14 mouse cellular contexts compared by ENCODE assay signal in genomic region chr6:100610182-100610581, GRCm38 (mm10).
DNase-seq lines count a peak whose midpoint lies in the region; ATAC-seq and TF ChIP-seq lines count a peak whose summit lies in the region.
"Had no signal": no experiment of that assay in that cellular context is flagged by ENCODE, and none has a peak within 500 bp of the region (broad histone marks: within the 10 kb centered on the region; RNA-seq: fewer than 3 reads in every experiment).

No protein-coding gene starts in this region.

- no peak overlapping the region for H3K4me3 ChIP-seq in forebrain, postnatal 0 days (ENCODE audit: low read depth, low read length)
- no peak overlapping the region for H3K4me3 ChIP-seq in forebrain, embryonic 15.5 days
- no peak overlapping the region for H3K4me3 ChIP-seq in CH12.LX (replicated peaks in 1 of 3; ENCODE audit: low read depth in 2 of 3, low read length in 2 of 3, poor library complexity in 1 of 3)
- H3K4me3 ChIP-seq in liver, embryonic 14.5 days (ENCODE audit: insufficient read depth in 1 of 2, low read depth in 2 of 2, low read length in 2 of 2) = no peak overlapping the region
- H3K4me3 ChIP-seq: forebrain, embryonic 13.5 days; heart, embryonic 15.5 days; intestine, embryonic 15.5 days; midbrain, embryonic 12.5 days; stomach, embryonic 15.5 days had no signal

- ATAC-seq in forebrain, postnatal 0 days = no peak
- no peak for ATAC-seq in forebrain, embryonic 15.5 days (replicated peaks)
- ATAC-seq in liver, embryonic 14.5 days (ENCODE audit: insufficient read depth) = no peak
- ATAC-seq: forebrain, embryonic 13.5 days had no signal

- H3K27me3 ChIP-seq in forebrain, postnatal 0 days (ENCODE audit: insufficient read depth, low read length) = no peaks in the 10 kb centered on the region
- no peaks in the 10 kb centered on the region for H3K27me3 ChIP-seq in forebrain, embryonic 15.5 days
- H3K27me3 ChIP-seq in CH12.LX (replicated peaks) = no peaks in the 10 kb centered on the region
- H3K27me3 ChIP-seq in liver, embryonic 14.5 days (ENCODE audit: control insufficient read depth, insufficient read depth, low read length) = no peaks in the 10 kb centered on the region
- H3K27me3 ChIP-seq: forebrain, embryonic 13.5 days; heart, embryonic 15.5 days; intestine, embryonic 15.5 days; midbrain, embryonic 12.5 days; stomach, embryonic 15.5 days had no signal

- in situ Hi-C loops in CH12.LX (cut with MboI; ENCODE audit: low pct_ligation_motif_present, low pct_unique_long_range_greater_than_20kb, low sequenced_read_pairs) = no loop called here

- no peaks in the 10 kb centered on the region for H3K36me3 ChIP-seq in forebrain, postnatal 0 days (ENCODE audit: insufficient read depth)
- no peaks in the 10 kb centered on the region for H3K36me3 ChIP-seq in forebrain, embryonic 15.5 days
- H3K36me3 ChIP-seq in CH12.LX (replicated peaks in 1 of 2; ENCODE audit: control insufficient read depth in 1 of 2, insufficient read depth in 1 of 2, low read length in 1 of 2) = peaks cover 22 to 76% of the 10 kb centered on the region in 2 experiments
- H3K36me3 ChIP-seq in liver, embryonic 14.5 days (replicated peaks; ENCODE audit: control insufficient read depth, insufficient read depth, low read depth) = peaks cover 2% of the 10 kb centered on the region; the same call in 1 of the 2 replicates
- H3K36me3 ChIP-seq: intestine, embryonic 15.5 days; midbrain, embryonic 12.5 days had no signal

- no peak for TF ChIP-seq POLR2A in CH12.LX (IDR thresholded peaks at IDR 0.05; ENCODE audit: low read depth, low read length)

- TF ChIP-seq EP300 in CH12.LX (IDR thresholded peaks at IDR 0.05; ENCODE audit: low read length) = no peak
- no peak for TF ChIP-seq EP300 in liver, embryonic 14.5 days (IDR thresholded peaks at IDR 0.05; ENCODE audit: low read depth)

- no peak for DNase-seq in forebrain, postnatal 0 days
- DNase-seq in left cerebral cortex, postnatal 4 days = peak; percentile 10
- DNase-seq in left cerebral cortex, adult 11 months (ENCODE audit: low spot score) = no peak
- DNase-seq in CH12.LX (ENCODE audit: extremely low read depth) = peak; percentile 25
- DNase-seq in liver, embryonic 14.5 days (ENCODE audit: low read depth in 3 of 3, low spot score in 3 of 3) = no peak
- no peak for DNase-seq in spleen, postnatal 4 days (ENCODE audit: low spot score in 2 of 2)
- no peak for DNase-seq in retina, postnatal 1 day

- H3K79me2 ChIP-seq in CH12.LX (replicated peaks; ENCODE audit: control insufficient read depth, extremely low read depth, insufficient read depth, poor library complexity, severe bottlenecking) = no peaks in the 10 kb centered on the region

- no peaks in the 10 kb centered on the region for H3K4me1 ChIP-seq in forebrain, postnatal 0 days (ENCODE audit: insufficient read depth)
- H3K4me1 ChIP-seq in forebrain, embryonic 15.5 days = peaks cover 11% of the 10 kb centered on the region
- H3K4me1 ChIP-seq in CH12.LX (ENCODE audit: control insufficient read depth in 1 of 2, insufficient read depth in 2 of 2) = no peaks in the 10 kb centered on the region
- no peaks in the 10 kb centered on the region for H3K4me1 ChIP-seq in liver, embryonic 14.5 days (replicated peaks; ENCODE audit: control insufficient read depth in 2 of 2, insufficient read depth in 2 of 2, low read length in 1 of 2)
- H3K4me1 ChIP-seq: intestine, embryonic 15.5 days; stomach, embryonic 15.5 days had no signal

- WGBS in forebrain, postnatal 0 days = 77% methylated on average over 7 of the region's 8 CpGs
- WGBS in forebrain, embryonic 15.5 days = 75% methylated on average over 7 of the region's 8 CpGs
- 70% methylated on average over 7 of the region's 8 CpGs for WGBS in liver, embryonic 14.5 days (ENCODE audit: insufficient replicate concordance)

- intact Hi-C loops in left cerebral cortex, postnatal 4 days (cut with DNase I) = no loop called here

- TF ChIP-seq CTCF in forebrain, postnatal 0 days (IDR thresholded peaks at IDR 0.05; ENCODE audit: low read depth) = peak; percentile 21; the same call in 1 of the 2 replicates
- peak in 1 of 2 experiments; percentile 35; a peak in 1 of 4 replicates for TF ChIP-seq CTCF in CH12.LX (conservative IDR thresholded peaks at IDR 0.05 in 1 of 2, IDR thresholded peaks at IDR 0.05 in 1 of 2; ENCODE audit: low read depth in 2 of 2, low read length in 2 of 2)
- 0 out of 2 replicates have a peak, but pooled peaks have one; percentile 2 for TF ChIP-seq CTCF in liver, embryonic 14.5 days (IDR thresholded peaks at IDR 0.05; ENCODE audit: low read depth)

- H3K4me2 ChIP-seq in forebrain, postnatal 0 days (ENCODE audit: low read depth) = no peak overlapping the region
- no peak overlapping the region for H3K4me2 ChIP-seq in forebrain, embryonic 15.5 days (replicated peaks)
- H3K4me2 ChIP-seq in CH12.LX (ENCODE audit: insufficient read depth, low read depth, poor library complexity, severe bottlenecking) = no peak overlapping the region
- H3K4me2 ChIP-seq in liver, embryonic 14.5 days (ENCODE audit: low read depth) = no peak overlapping the region
- H3K4me2 ChIP-seq: forebrain, embryonic 13.5 days; heart, embryonic 15.5 days; intestine, embryonic 15.5 days; midbrain, embryonic 12.5 days; stomach, embryonic 15.5 days had no signal

- H3K27ac ChIP-seq in forebrain, postnatal 0 days (ENCODE audit: low read depth, low read length) = no peak overlapping the region
- H3K27ac ChIP-seq in forebrain, embryonic 15.5 days (replicated peaks) = no peak overlapping the region
- H3K27ac ChIP-seq in CH12.LX (ENCODE audit: insufficient read depth, low read depth) = no peak overlapping the region
- no peak overlapping the region for H3K27ac ChIP-seq in liver, embryonic 14.5 days
- H3K27ac ChIP-seq: forebrain, embryonic 13.5 days; heart, embryonic 15.5 days; intestine, embryonic 15.5 days; midbrain, embryonic 12.5 days; stomach, embryonic 15.5 days had no signal

- H3K9ac ChIP-seq in forebrain, postnatal 0 days = no peak overlapping the region
- H3K9ac ChIP-seq in forebrain, embryonic 15.5 days (replicated peaks) = no peak overlapping the region
- no peak overlapping the region for H3K9ac ChIP-seq in CH12.LX (ENCODE audit: insufficient read depth, low read depth)
- H3K9ac ChIP-seq in liver, embryonic 14.5 days (replicated peaks) = no peak overlapping the region
- H3K9ac ChIP-seq: forebrain, embryonic 13.5 days; heart, embryonic 15.5 days; intestine, embryonic 15.5 days; midbrain, embryonic 12.5 days; stomach, embryonic 15.5 days had no signal

- no peak; the same call in 1 of the 2 replicates for TF ChIP-seq RAD21 in CH12.LX (IDR thresholded peaks at IDR 0.05; ENCODE audit: low read depth, low read length)

- dilution Hi-C loops in CH12.LX (cut with MboI; ENCODE audit: extremely low pct_ligation_motif_present, extremely low pct_unique_long_range_greater_than_20kb, low sequenced_read_pairs) = no loop called here

- H3K9me3 ChIP-seq in forebrain, postnatal 0 days (ENCODE audit: low read length) = no peaks in the 10 kb centered on the region
- H3K9me3 ChIP-seq in forebrain, embryonic 15.5 days = no peaks in the 10 kb centered on the region
- no peaks in the 10 kb centered on the region for H3K9me3 ChIP-seq in CH12.LX (replicated peaks; ENCODE audit: low read length)
- H3K9me3 ChIP-seq in liver, embryonic 14.5 days (ENCODE audit: control insufficient read depth, low read length) = no peaks in the 10 kb centered on the region
- H3K9me3 ChIP-seq: forebrain, embryonic 13.5 days; G1E; heart, embryonic 15.5 days; intestine, embryonic 15.5 days; midbrain, embryonic 12.5 days; stomach, embryonic 15.5 days had no signal

TF ChIP-seq in CH12.LX, 34 proteins besides CTCF, POLR2A, EP300 and RAD21:
- TF ChIP-seq IRF4 (IDR thresholded peaks at IDR 0.05; ENCODE audit: low read depth, low read length) (no peak), ZMIZ1 (IDR thresholded peaks at IDR 0.05; ENCODE audit: low read depth, low read length) (no peak), CHD1 (IDR thresholded peaks at IDR 0.05; ENCODE audit: low read depth, low read length) (no peak), SMC3 (IDR thresholded peaks at IDR 0.05; ENCODE audit: low read depth, low read length) (peak; percentile 13)

Comparison
In these comparisons a context has a peak if more than half of its experiments do, and no peak if none do; other contexts are left out.
1. DNase-seq: peak in left cerebral cortex, postnatal 4 days (single experiment) and CH12.LX (single experiment); none in forebrain, postnatal 0 days (single experiment), left cerebral cortex, adult 11 months (single experiment), liver, embryonic 14.5 days (0 of 3), spleen, postnatal 4 days (0 of 2) and retina, postnatal 1 day (single experiment).